Mouse (Mus musculus): ENCODE data around the gene Mat2a. TPM values are rescaled to one million over a fixed set of nuclear protein-coding genes. Genes with fewer than 3 reads are reported as not detected.

Mat2a gene
- polyA plus RNA-seq, 1 experiment from 2014 or later: 360 TPM

DNA sequence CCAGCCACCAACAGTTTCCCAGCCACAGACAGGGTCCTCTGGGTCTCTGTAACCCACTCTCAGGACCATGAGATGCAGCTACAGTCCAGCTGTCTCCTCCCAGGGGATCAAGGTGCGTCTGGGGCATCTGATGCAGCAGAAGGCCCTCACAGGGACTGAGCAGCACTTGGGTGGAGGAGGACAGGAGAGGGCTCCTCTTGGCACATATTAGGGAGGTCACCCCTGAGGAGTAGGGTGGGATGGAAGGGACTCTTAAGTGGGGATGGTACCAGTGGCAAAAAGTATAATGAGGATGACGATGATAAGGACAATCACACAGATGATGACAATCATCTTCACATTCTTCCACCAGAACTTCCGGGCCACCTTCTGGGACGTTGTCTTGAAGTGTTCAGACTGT lies 54.1 kb downstream of the Mat2a start:
- no peak for ATAC-seq (ENCODE audit: low read depth)
- H3K36me3 ChIP-seq: no peaks in the 10 kb centered on the region
- no peak overlapping the region for H3K27ac ChIP-seq (replicated peaks)
- peaks cover 35% of the 10 kb centered on the region for H3K27me3 ChIP-seq
- H3K9ac ChIP-seq: no peak overlapping the region
- H3K4me2 ChIP-seq: no peak overlapping the region
- peaks cover 14% of the 10 kb centered on the region for H3K4me1 ChIP-seq (replicated peaks)
- H3K4me3 ChIP-seq: no peak overlapping the region
- WGBS: 85% methylated on average over 4 of the region's 4 CpGs
- no peaks in the 10 kb centered on the region for H3K9me3 ChIP-seq

DNA sequence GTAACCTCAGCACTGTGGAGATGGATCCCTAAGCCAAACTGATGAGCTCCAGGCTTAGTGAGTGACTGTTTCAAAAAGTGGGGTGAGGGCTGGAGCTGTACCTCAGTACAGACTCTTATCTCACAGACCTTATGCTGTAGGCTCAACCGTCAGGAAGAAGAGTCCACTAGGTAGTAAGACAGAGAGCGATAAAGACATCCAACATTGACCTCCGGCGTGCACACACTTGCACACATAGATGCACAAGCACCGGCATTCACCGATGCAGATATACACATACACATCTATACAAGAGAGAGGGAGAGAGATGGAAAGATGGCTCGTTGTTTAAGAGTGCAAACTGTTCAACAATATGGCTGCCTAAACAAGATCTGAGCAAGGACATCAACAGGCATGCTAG lies 55.4 kb downstream of the Mat2a start:
- Histone ChIP-seq H3K4me2 (no peak overlapping the region), H3K9me3 (no peaks in the 10 kb centered on the region), H3K27me3 (peaks cover 35% of the 10 kb centered on the region), H3K36me3 (no peaks in the 10 kb centered on the region), H3K27ac (replicated peaks) (no peak overlapping the region), H3K4me1 (replicated peaks) (peaks cover 9% of the 10 kb centered on the region), H3K4me3 (no peak overlapping the region), H3K9ac (no peak overlapping the region)
- no peak for ATAC-seq (ENCODE audit: low read depth)
- 96% methylated on average over 7 of the region's 7 CpGs for WGBS

DNA sequence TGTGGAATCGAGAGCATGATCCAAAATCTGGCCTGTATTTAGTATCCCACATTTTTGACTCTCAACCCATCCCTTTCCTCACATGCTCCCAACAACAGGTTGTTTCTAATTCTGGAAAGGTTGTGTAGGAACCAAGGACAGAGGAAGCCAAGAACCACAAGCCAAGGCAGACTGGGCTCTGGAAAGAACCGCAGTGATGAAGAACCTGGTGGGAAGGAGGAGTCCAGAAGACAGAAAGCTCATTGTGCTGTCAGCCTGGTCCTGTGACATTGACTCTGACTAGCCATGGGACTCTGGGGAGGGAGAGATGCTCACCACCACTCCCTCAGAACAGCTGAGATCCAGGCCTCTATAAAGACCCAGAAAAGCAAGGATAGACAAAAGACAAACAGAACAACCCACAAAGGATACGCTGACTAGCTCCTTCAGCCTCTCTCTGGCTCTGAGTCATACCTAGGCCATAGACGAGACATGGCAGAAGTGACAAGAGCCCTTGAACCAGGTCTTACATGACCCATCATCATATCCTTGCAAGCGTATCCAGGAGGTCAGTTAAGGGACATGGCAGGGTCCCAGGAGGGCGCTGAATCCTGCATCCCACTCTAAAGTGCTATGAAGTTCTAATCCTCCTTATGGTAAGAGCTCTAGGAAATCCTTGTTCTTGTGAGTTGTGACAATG lies 56.1 kb downstream of the Mat2a start:
- Histone ChIP-seq H3K9ac (no peak overlapping the region), H3K4me3 (no peak overlapping the region), H3K27me3 (peaks cover 37% of the 10 kb centered on the region), H3K4me2 (no peak overlapping the region), H3K27ac (replicated peaks) (no peak overlapping the region), H3K36me3 (no peaks in the 10 kb centered on the region), H3K4me1 (replicated peaks) (peaks cover 9% of the 10 kb centered on the region), H3K9me3 (no peaks in the 10 kb centered on the region)
- WGBS: 81% methylated on average over 6 of the region's 6 CpGs
- no peak for ATAC-seq (ENCODE audit: low read depth)

Other genes with a start within 250 kb of the Mat2a start
- gene Atoh8, start 204.0 kb downstream of the Mat2a start, polyA plus RNA-seq (2015; fragmentation: Nextera tagmentation; extraction: Ambion mirVana): 3.9 and 4.7 TPM in 2 replicates
- gene Sftpb, start 134.9 kb downstream of the Mat2a start, polyA plus RNA-seq (2015; fragmentation: Nextera tagmentation; extraction: Ambion mirVana): 0.22 and 0.76 TPM in 2 replicates
- gene Usp39, start 94.4 kb downstream of the Mat2a start, polyA plus RNA-seq (2015; fragmentation: Nextera tagmentation; extraction: Ambion mirVana): 46.6 and 47.2 TPM in 2 replicates
- 16.7 and 19.3 TPM in 2 replicates for gene 0610030E20Rik, start 92.2 kb downstream of the Mat2a start, polyA plus RNA-seq (2015; fragmentation: Nextera tagmentation; extraction: Ambion mirVana)
- 16.5 and 21.4 TPM in 2 replicates for gene Tmem150a, start 84.1 kb downstream of the Mat2a start, polyA plus RNA-seq (2015; fragmentation: Nextera tagmentation; extraction: Ambion mirVana)
- 140 and 148 TPM in 2 replicates for gene Rnf181, start 72.6 kb downstream of the Mat2a start, polyA plus RNA-seq (2015; fragmentation: Nextera tagmentation; extraction: Ambion mirVana)
- 19.8 and 24.1 TPM in 2 replicates for gene Vamp5, start 59.1 kb downstream of the Mat2a start, polyA plus RNA-seq (2015; fragmentation: Nextera tagmentation; extraction: Ambion mirVana)
- gene Vamp8, start 48.9 kb downstream of the Mat2a start, polyA plus RNA-seq (2015; fragmentation: Nextera tagmentation; extraction: Ambion mirVana): 28.9 and 29.7 TPM in 2 replicates
- gene Ggcx, start 25.2 kb downstream of the Mat2a start, polyA plus RNA-seq (2015; fragmentation: Nextera tagmentation; extraction: Ambion mirVana): 21.5 and 22.1 TPM in 2 replicates
- 0.36 and 0.55 TPM in 2 replicates for gene Sh2d6, start 82.1 kb upstream of the Mat2a start, polyA plus RNA-seq (2015; fragmentation: Nextera tagmentation; extraction: Ambion mirVana)
- 11.9 and 12.9 TPM in 2 replicates for gene Capg, start 104.8 kb upstream of the Mat2a start, polyA plus RNA-seq (2015; fragmentation: Nextera tagmentation; extraction: Ambion mirVana)
- gene Elmod3, start 158.9 kb upstream of the Mat2a start, polyA plus RNA-seq (2015; fragmentation: Nextera tagmentation; extraction: Ambion mirVana): 17.5 and 18.9 TPM in 2 replicates
- 5.3 and 5.4 TPM in 2 replicates for gene Retsat, start 158.9 kb upstream of the Mat2a start, polyA plus RNA-seq (2015; fragmentation: Nextera tagmentation; extraction: Ambion mirVana)
- 39.3 and 43.9 TPM in 2 replicates for gene Tgoln1, start 177.4 kb upstream of the Mat2a start, polyA plus RNA-seq (2015; fragmentation: Nextera tagmentation; extraction: Ambion mirVana)

Measured in neural tube, embryonic 13.5 days (tissue).